In the genomic region with DNA sequence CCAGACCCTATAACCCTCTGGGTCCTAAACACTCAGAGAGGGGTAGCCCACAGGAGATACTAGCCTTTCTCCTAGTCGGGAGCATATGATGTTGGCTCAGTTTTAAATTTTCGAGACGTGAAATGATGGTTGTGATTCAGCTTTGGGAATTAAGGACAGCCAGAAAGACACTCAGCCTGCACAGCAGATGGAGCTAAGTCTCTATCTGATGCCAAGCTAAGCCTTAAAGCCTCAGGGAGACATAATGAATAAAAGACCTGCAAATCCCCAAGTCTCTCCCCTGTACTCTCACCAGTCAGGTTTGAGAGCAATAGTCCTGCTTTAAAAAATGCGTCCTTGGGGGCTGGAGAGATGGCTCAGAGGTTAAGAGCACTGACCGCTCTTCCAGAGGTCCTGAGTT, we compare ENCODE assay signal across 14 mouse cellular contexts.
DNase-seq lines count a peak whose midpoint lies in the region; ATAC-seq and TF ChIP-seq lines count a peak whose summit lies in the region.
"Had no signal": no experiment of that assay in that cellular context is flagged by ENCODE, and none has a peak within 500 bp of the region (broad histone marks: within the 10 kb centered on the region; RNA-seq: fewer than 3 reads in every experiment).

No protein-coding gene starts in this region.

- H3K4me3 ChIP-seq in heart, adult 2 months = no peak overlapping the region
- no peak overlapping the region for H3K4me3 ChIP-seq in liver, postnatal 0 days (ENCODE audit: low read depth, low read length)
- no peak overlapping the region for H3K4me3 ChIP-seq in liver, embryonic 11.5 days (ENCODE audit: low read depth, low read length)
- H3K4me3 ChIP-seq: limb, embryonic 13.5 days; lung, embryonic 15.5 days had no signal

- TF ChIP-seq EP300 in heart, adult 2 months (IDR thresholded peaks at IDR 0.05; ENCODE audit: insufficient read depth, low read depth, low read length) = no peak
- TF ChIP-seq EP300 in liver, postnatal 0 days (IDR thresholded peaks at IDR 0.05; ENCODE audit: low read depth) = no peak

- no peak overlapping the region for H3K4me2 ChIP-seq in liver, postnatal 0 days (ENCODE audit: low read depth, low read length)
- H3K4me2 ChIP-seq in liver, embryonic 11.5 days = no peak overlapping the region
- H3K4me2 ChIP-seq: limb, embryonic 13.5 days; lung, embryonic 15.5 days had no signal

- no peak for TF ChIP-seq POLR2A in heart, adult 2 months (IDR thresholded peaks at IDR 0.05; ENCODE audit: insufficient read depth, low read depth, low read length)
- TF ChIP-seq POLR2A in brain, embryonic 14.5 days (IDR thresholded peaks at IDR 0.05; ENCODE audit: borderline replicate concordance, extremely low read depth, insufficient read depth, insufficient read length, poor library complexity, severe bottlenecking) = no peak

- intact Hi-C loops in heart, adult 2 months (cut with DNase I) = loop anchor here (10.0 kb wide), 1 partner anchor 749 kb away; no protein-coding TSS in a partner anchor

- DNase-seq in adrenal gland, postnatal 10 days = peak; percentile 12
- DNase-seq in adrenal gland, postnatal 25 days = no peak
- no peak for DNase-seq in heart, adult 2 months
- no peak for DNase-seq in heart, adult 11 months
- DNase-seq in liver, postnatal 0 days = no peak
- DNase-seq in liver, embryonic 11.5 days (ENCODE audit: low spot score) = no peak
- DNase-seq in brain, embryonic 14.5 days (ENCODE audit: low read depth) = peak; percentile 77
- no peak for DNase-seq in urinary bladder, postnatal 4 days (ENCODE audit: low spot score in 2 of 2)
- DNase-seq: adrenal gland, adult 8-10 months; kidney, postnatal 36 days; layer of hippocampus, postnatal 36 days; thymus, postnatal 25 days had no signal

- H3K27me3 ChIP-seq in heart, adult 2 months (ENCODE audit: control insufficient read depth, insufficient read depth, low read length) = no peaks in the 10 kb centered on the region
- H3K27me3 ChIP-seq in liver, postnatal 0 days (ENCODE audit: insufficient read depth, low read length) = no peaks in the 10 kb centered on the region
- no peaks in the 10 kb centered on the region for H3K27me3 ChIP-seq in liver, embryonic 11.5 days (replicated peaks; ENCODE audit: control insufficient read depth, insufficient read depth, low read length)
- H3K27me3 ChIP-seq: limb, embryonic 13.5 days; lung, embryonic 15.5 days had no signal

- no peaks in the 10 kb centered on the region for H3K9me3 ChIP-seq in liver, postnatal 0 days (ENCODE audit: low read length)
- no peaks in the 10 kb centered on the region for H3K9me3 ChIP-seq in liver, embryonic 11.5 days (ENCODE audit: control insufficient read depth, low read length)
- H3K9me3 ChIP-seq: limb, embryonic 13.5 days; lung, embryonic 15.5 days had no signal

- ATAC-seq in liver, postnatal 0 days = no peak
- no peak for ATAC-seq in liver, embryonic 11.5 days (replicated peaks; ENCODE audit: low FRiP score)

- H3K27ac ChIP-seq in heart, adult 2 months = no peak overlapping the region
- H3K27ac ChIP-seq in liver, postnatal 0 days (ENCODE audit: low read depth) = no peak overlapping the region
- no peak overlapping the region for H3K27ac ChIP-seq in liver, embryonic 11.5 days (ENCODE audit: low read depth, low read length)
- H3K27ac ChIP-seq: limb, embryonic 13.5 days; lung, embryonic 15.5 days had no signal

- peak; percentile 53 for TF ChIP-seq CTCF in heart, adult 2 months (IDR thresholded peaks at IDR 0.05)
- TF ChIP-seq CTCF in liver, postnatal 0 days (IDR thresholded peaks at IDR 0.05; ENCODE audit: low read depth) = peak; percentile 18; the same call in 1 of the 2 replicates
- TF ChIP-seq CTCF in brain, embryonic 14.5 days (IDR thresholded peaks at IDR 0.05; ENCODE audit: borderline replicate concordance, extremely low read depth, insufficient read depth, insufficient read length) = peak; percentile 41; the same call in 1 of the 2 replicates

- H3K36me3 ChIP-seq in heart, adult 2 months (ENCODE audit: control insufficient read depth, insufficient read depth, low read length) = no peaks in the 10 kb centered on the region
- H3K36me3 ChIP-seq in liver, postnatal 0 days (replicated peaks; ENCODE audit: insufficient read depth, low read length) = no peaks in the 10 kb centered on the region
- H3K36me3 ChIP-seq in liver, embryonic 11.5 days (ENCODE audit: control insufficient read depth, insufficient read depth, low read length) = no peaks in the 10 kb centered on the region
- H3K36me3 ChIP-seq: limb, embryonic 13.5 days; lung, embryonic 15.5 days had no signal

- peaks cover 11% of the 10 kb centered on the region for H3K4me1 ChIP-seq in heart, adult 2 months (ENCODE audit: control insufficient read depth, insufficient read depth, low read length)
- H3K4me1 ChIP-seq in liver, postnatal 0 days (ENCODE audit: insufficient read depth) = peaks cover 10% of the 10 kb centered on the region
- peaks cover 7% of the 10 kb centered on the region for H3K4me1 ChIP-seq in liver, embryonic 11.5 days (replicated peaks; ENCODE audit: control insufficient read depth, insufficient read depth, low read length)

- H3K9ac ChIP-seq in heart, adult 2 months (ENCODE audit: low read depth, low read length) = no peak overlapping the region
- H3K9ac ChIP-seq in liver, postnatal 0 days (replicated peaks) = no peak overlapping the region
- no peak overlapping the region for H3K9ac ChIP-seq in liver, embryonic 11.5 days (ENCODE audit: low read depth, low read length)
- H3K9ac ChIP-seq: limb, embryonic 13.5 days; lung, embryonic 15.5 days had no signal

- WGBS in heart, adult 2 months = 59% methylated on average over 5 of the region's 5 CpGs
- WGBS in liver, postnatal 0 days (ENCODE audit: insufficient replicate concordance) = 69% methylated on average over 5 of the region's 5 CpGs
- WGBS in liver, embryonic 11.5 days = 77% methylated on average over 5 of the region's 5 CpGs

- H3K79me2 ChIP-seq in heart, adult 2 months (replicated peaks; ENCODE audit: control insufficient read depth, insufficient read depth, low read length) = no peaks in the 10 kb centered on the region

Comparison
In these comparisons a context has a peak if more than half of its experiments do, and no peak if none do; other contexts are left out.
1. DNase-seq: peak in adrenal gland, postnatal 10 days (single experiment) and brain, embryonic 14.5 days (single experiment); none in adrenal gland, postnatal 25 days (single experiment), heart, adult 2 months (0 of 2), heart, adult 11 months (single experiment), liver, postnatal 0 days (single experiment), liver, embryonic 11.5 days (single experiment) and urinary bladder, postnatal 4 days (0 of 2).
2. Peak in every context shown above with its lines, with median percentiles within 50 percentile points of each other: CTCF ChIP-seq.